ENCODE assay signal across 17 mouse cellular contexts in genomic region chr17:62210441-62211025, GRCm38 (mm10).
"Had no signal": no experiment of that assay in that cellular context is flagged by ENCODE, and none has a peak within 500 bp of the region (broad histone marks: within the 10 kb centered on the region; RNA-seq: fewer than 3 reads in every experiment).

No protein-coding gene starts in this region.

- H3K36me3 ChIP-seq: liver, embryonic 12.5 days; midbrain, embryonic 12.5 days had no signal

- H3K27ac ChIP-seq: liver, embryonic 12.5 days; liver, embryonic 14.5 days; midbrain, embryonic 12.5 days had no signal

- ATAC-seq: liver, embryonic 12.5 days; midbrain, embryonic 16.5 days had no signal

- H3K4me1 ChIP-seq: liver, embryonic 12.5 days; midbrain, embryonic 12.5 days had no signal

- H3K4me2 ChIP-seq: liver, embryonic 12.5 days; lung, embryonic 14.5 days; midbrain, embryonic 12.5 days had no signal

- DNase-seq: lung, adult 18-20 months; lung, embryonic 14.5 days; lung, postnatal 10 days; lung, postnatal 4 days; midbrain, embryonic 14.5 days; retina, postnatal 1 day; right cerebral cortex, adult 18-20 months; right cerebral cortex, postnatal 25 days; right cerebral cortex, postnatal 4 days; spleen, adult 18-20 months; thymus, adult 18-20 months; thymus, postnatal 14 days; thymus, postnatal 36 days had no signal

- H3K27me3 ChIP-seq: liver, embryonic 12.5 days; midbrain, embryonic 12.5 days had no signal

- H3K9ac ChIP-seq: liver, embryonic 12.5 days; liver, embryonic 14.5 days; lung, embryonic 14.5 days; midbrain, embryonic 12.5 days had no signal

- H3K9me3 ChIP-seq: liver, embryonic 12.5 days; midbrain, embryonic 12.5 days had no signal

- H3K4me3 ChIP-seq: liver, embryonic 12.5 days; midbrain, embryonic 12.5 days had no signal
